Mouse (Mus musculus) embryonic facial prominence, embryonic 12.5 days (tissue): ENCODE results near the gene Klhl22. TPM values are rescaled to one million over a fixed set of nuclear protein-coding genes. Genes with fewer than 3 reads are reported as not detected.
A peak's percentile ranks its signal among the peaks of the same experiment; 100 is the strongest.

Experiments used
- ATAC-seq: fragments of 200-750 bp; cut with Nextera tagmentation; 2 replicates; pipeline ENCODE4 v1.8.0; 2017; ENCODE audit not compliant: insufficient number of reproducible peaks, insufficient read depth, low FRiP score, low TSS enrichment
- H3K27ac ChIP-seq: fragments of 300-500 bp; sonication (generic); 2 replicates; pipeline ENCODE4 v1.5.1; 2016; ENCODE audit warnings: mild to moderate bottlenecking
- H3K27me3 ChIP-seq: fragments of 300-500 bp; sonication (generic); 2 replicates; pipeline ENCODE4 v1.6.1; 2016; ENCODE audit warnings: mild to moderate bottlenecking, moderate library complexity
- H3K36me3 ChIP-seq: fragments of 300-500 bp; sonication (generic); 2 replicates; pipeline ENCODE4 v1.6.1; 2016; ENCODE audit warnings: mild to moderate bottlenecking
- H3K4me1 ChIP-seq: fragments of 300-500 bp; sonication (generic); 2 replicates; pipeline ENCODE4 v1.6.1; 2016
- H3K4me2 ChIP-seq: fragments of 300-500 bp; sonication (generic); replicated peaks from 2 replicates; pipeline ENCODE4 v1.6.1; 2016; ENCODE audit warnings: mild to moderate bottlenecking, moderate library complexity
- H3K4me3 ChIP-seq: fragments of 300-500 bp; sonication (generic); 2 replicates; pipeline ENCODE4 v1.5.1; 2016; ENCODE audit warnings: mild to moderate bottlenecking
- H3K9ac ChIP-seq: fragments of 300-500 bp; sonication (generic); 2 replicates; pipeline ENCODE4 v1.6.1; 2016; ENCODE audit warnings: mild to moderate bottlenecking, moderate library complexity
- H3K9me3 ChIP-seq: fragments of 300-500 bp; sonication (generic); 2 replicates; pipeline ENCODE4 v1.6.1; 2016; ENCODE audit warnings: mild to moderate bottlenecking, moderate library complexity
- WGBS: fragments of 180-500 bp; shearing (Covaris S2); methylation state at CpG from one replicate; pipeline ENCODE4 v1.1.7; 2016; 5-methylcytosine and 5-hydroxymethylcytosine counted together
- polyA plus RNA-seq: library from polyadenylated mRNA; unstranded; fragments of >200 nt; fragmentation: Nextera tagmentation; extraction: Ambion mirVana; gene quantifications from 2 replicates; pipeline ENCODE4 v1.2.1, GENCODE M21; 2016

Klhl22 gene
- polyA plus RNA-seq, 1 experiment from 2014 or later = 92.6 TPM

DNA sequence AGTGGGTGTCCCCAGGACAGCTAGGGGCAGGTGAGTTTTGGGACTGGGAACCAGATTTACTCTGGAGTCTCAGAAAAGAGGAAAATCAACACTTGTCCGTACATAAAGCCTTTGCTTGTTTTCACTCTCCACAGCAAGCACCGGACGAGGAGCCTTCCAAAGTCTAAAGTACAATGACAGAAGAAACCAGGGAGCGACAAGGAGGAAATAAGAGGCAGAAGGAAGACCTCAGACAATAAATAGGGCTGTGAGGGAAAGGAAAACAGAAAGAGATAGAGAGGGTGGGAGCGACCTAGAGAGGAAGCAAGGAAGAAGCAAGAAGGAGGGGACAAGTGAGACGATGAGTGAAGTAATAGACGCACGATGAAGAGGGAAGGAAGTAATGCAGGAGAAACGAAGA lies 516 bp upstream of the Klhl22 start:
- Histone ChIP-seq H3K9ac (peak overlapping the region; percentile 90), H3K4me2 (peak overlapping the region; percentile 91), H3K27ac (no peak overlapping the region), H3K4me1 (peaks cover 30% of the 10 kb centered on the region), H3K9me3 (no peaks in the 10 kb centered on the region), H3K4me3 (peak overlapping the region; percentile 71), H3K36me3 (peaks cover 5% of the 10 kb centered on the region; the same call in 1 of the 2 replicates), H3K27me3 (no peaks in the 10 kb centered on the region; the same call in 1 of the 2 replicates)
- no peak for ATAC-seq
- WGBS = 54% methylated on average over 9 of the region's 9 CpGs

DNA sequence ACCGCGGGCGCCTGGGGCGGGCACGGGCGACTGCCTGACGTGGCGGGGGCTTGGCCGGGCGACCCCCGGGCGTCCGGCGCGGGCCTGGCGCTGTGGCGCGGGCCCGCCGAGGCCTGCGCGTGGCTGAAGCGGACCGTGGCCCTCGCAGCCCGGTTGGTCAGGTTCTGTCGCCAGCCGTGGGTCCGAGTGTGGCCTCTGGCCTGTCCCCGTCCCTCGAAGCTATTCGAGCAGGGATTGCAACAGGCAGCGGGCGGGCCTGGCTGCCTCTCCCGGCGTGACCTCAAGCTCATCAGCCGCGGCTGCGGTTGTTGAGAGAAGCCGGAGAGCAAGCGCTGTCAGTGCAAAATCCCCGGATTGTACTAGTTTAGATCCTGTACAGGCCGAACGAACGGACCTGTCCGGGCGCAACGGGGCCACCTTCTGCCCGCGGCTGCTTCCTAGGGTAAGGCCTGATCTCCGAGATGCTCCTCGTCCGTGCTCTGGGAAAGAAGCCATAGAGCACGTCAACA lies 449 bp downstream of the Klhl22 start:
- H3K9ac ChIP-seq = peak overlapping the region; percentile 90
- ATAC-seq = peak; percentile 42; the same call in 1 of the 2 replicates
- H3K4me1 ChIP-seq = peaks cover 37% of the 10 kb centered on the region
- H3K27me3 ChIP-seq = no peaks in the 10 kb centered on the region; the same call in 1 of the 2 replicates
- no peaks in the 10 kb centered on the region for H3K9me3 ChIP-seq
- peak overlapping the region; percentile 71 for H3K4me3 ChIP-seq
- 1% methylated on average over 44 of the region's 54 CpGs for WGBS
- peaks cover 12% of the 10 kb centered on the region for H3K36me3 ChIP-seq
- peak overlapping the region; percentile 91 for H3K4me2 ChIP-seq
- H3K27ac ChIP-seq = peak overlapping the region; percentile 83

DNA sequence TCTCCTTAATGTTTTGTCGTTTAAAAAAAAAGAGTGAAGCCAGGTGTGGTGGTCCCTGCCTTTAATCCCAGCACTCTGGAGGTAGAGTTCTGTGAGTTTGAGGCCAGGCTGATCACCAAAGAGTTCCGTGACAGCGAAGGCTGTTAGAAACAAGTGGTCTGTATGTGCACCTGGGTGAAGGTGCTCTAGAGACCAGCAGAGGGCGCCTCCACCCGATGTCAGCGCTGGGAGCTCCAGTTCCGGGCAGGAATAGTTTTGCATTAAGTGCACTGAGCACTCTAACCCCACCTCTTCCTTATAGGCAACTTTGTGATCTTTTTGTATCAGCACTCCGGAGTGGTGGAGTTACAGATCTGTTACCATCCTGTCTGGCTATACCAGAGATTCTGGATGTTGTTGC lies 1.2 kb downstream of the Klhl22 start:
- Histone ChIP-seq H3K4me3 (peak overlapping the region; percentile 71), H3K4me2 (peak overlapping the region; percentile 91), H3K27me3 (no peaks in the 10 kb centered on the region), H3K4me1 (peaks cover 37% of the 10 kb centered on the region), H3K9me3 (no peaks in the 10 kb centered on the region), H3K36me3 (peaks cover 19% of the 10 kb centered on the region), H3K27ac (no peak overlapping the region; the same call in 1 of the 2 replicates), H3K9ac (0 out of 2 replicates have a peak overlapping the region, but pooled peaks have one; percentile 90)
- 33% methylated on average over 8 of the region's 8 CpGs for WGBS
- no peak for ATAC-seq

DNA sequence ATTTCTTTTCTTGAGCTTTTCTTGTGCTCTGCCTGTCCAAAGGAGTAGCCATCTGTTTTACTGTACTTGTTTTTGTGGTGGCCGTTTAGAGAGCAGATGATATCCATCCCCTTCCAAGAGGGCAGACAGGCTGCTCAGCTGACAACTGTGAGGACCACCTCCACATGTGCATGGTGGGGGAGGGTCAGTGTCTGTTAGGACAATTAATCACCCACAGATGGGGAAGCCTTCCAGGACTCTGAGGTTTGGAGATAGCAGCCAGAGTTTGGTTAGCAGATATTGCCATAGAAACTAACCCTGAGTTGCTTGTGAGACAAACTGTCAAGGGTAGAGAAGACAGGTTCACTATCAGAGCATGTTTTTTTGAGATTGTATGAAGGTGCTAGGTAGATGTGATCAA lies 1.7 kb downstream of the Klhl22 start:
- Histone ChIP-seq H3K4me3 (peak overlapping the region; percentile 71), H3K9me3 (no peaks in the 10 kb centered on the region), H3K27ac (no peak overlapping the region; the same call in 1 of the 2 replicates), H3K27me3 (no peaks in the 10 kb centered on the region), H3K4me1 (peaks cover 37% of the 10 kb centered on the region), H3K36me3 (peaks cover 23% of the 10 kb centered on the region), H3K9ac (no peak overlapping the region), H3K4me2 (peak overlapping the region; percentile 91)
- ATAC-seq = no peak
- WGBS = 18% methylated on average over 1 of the region's 1 CpGs

DNA sequence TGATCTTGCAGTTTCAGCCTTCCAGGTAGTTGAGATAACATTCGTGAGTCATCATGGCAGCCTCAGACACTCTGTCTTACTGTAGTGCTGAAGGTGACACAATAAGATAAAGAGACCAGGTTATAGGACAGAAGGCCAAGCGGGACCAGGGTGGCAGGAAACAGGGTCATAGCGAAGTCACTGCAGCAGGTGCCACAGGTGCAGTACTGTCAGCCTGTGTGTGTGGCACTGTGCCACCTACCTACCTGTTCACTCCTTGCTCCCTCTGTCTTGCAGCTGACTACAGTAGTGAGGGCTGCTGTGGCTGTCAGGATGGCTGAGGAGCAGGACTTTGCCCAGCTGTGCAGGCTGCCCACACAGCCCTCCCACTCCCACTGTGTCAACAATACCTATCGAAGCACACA lies 4.7 kb downstream of the Klhl22 start:
- ATAC-seq = no peak
- H3K4me2 ChIP-seq = no peak overlapping the region
- WGBS = 83% methylated on average over 4 of the region's 4 CpGs
- peaks cover 33% of the 10 kb centered on the region for H3K4me1 ChIP-seq
- H3K4me3 ChIP-seq = no peak overlapping the region
- H3K9ac ChIP-seq = no peak overlapping the region
- no peaks in the 10 kb centered on the region for H3K27me3 ChIP-seq
- H3K9me3 ChIP-seq = no peaks in the 10 kb centered on the region
- H3K36me3 ChIP-seq = peaks cover 48% of the 10 kb centered on the region
- H3K27ac ChIP-seq = no peak overlapping the region

DNA sequence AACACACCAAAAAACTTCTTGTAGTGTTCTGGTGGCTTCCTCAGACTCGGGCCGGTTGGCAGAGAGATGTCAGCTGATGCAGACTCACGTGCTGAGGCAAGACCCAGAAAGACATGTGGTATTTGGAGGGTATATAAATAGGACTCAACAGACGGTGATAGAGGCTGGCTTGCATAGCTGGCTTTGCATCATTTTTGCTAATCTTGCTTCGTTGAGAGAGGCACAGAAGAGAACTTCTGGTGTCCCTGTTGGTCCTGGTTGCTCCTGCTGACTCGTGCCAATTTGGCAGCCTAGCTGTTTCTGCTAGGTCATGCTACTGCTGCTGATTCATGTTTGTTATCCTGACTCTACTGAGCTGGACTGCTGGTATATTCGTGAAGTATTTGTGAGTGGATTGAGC lies 9.4 kb downstream of the Klhl22 start:
- ATAC-seq = no peak

DNA sequence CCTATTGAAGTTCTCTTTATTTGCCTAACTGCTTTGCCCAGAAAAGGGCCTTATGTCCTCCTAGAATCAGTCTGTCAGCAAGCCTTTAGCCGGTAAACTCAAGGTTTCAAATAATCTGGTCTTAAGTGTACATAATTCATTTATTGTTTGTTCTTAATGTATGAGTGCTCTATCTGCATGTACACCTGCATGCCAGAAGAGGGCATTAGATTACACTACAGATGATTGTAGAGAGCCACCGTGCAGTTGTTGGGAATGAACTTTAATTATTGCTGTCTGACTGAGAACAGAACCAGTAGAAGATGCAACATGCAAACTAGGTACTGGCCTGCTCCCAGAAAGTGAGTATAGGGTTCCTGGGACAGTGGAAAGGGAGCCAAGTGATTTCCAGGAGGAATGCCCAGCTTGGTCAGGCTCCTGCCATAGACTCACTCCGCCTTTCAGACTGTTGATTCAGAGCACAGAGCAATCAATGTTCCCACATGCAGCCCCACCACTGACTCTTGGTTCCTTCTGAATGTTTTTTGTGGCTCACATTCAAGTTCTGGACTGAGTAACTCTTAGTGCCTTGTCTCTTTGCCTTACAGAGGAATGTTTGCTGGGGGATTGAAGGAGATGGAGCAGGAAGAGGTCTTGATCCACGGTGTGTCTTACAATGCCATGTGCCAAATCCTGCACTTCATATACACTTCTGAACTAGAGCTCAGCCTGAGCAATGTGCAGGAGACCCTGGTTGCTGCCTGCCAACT lies 11.9 kb downstream of the Klhl22 start:
- Histone ChIP-seq H3K4me2 (no peak overlapping the region), H3K4me3 (no peak overlapping the region), H3K27ac (no peak overlapping the region), H3K27me3 (no peaks in the 10 kb centered on the region), H3K9ac (no peak overlapping the region), H3K36me3 (peaks cover 62% of the 10 kb centered on the region), H3K4me1 (no peaks in the 10 kb centered on the region), H3K9me3 (no peaks in the 10 kb centered on the region)
- WGBS = 73% methylated on average over 4 of the region's 4 CpGs
- ATAC-seq = no peak

More for the DNA sequence above, 9.4 kb downstream of the Klhl22 start:
- H3K9ac ChIP-seq = no peak overlapping the region
- 84% methylated on average over 7 of the region's 7 CpGs for WGBS
- no peak overlapping the region for H3K27ac ChIP-seq
- H3K36me3 ChIP-seq = peaks cover 70% of the 10 kb centered on the region
- no peaks in the 10 kb centered on the region for H3K27me3 ChIP-seq
- 0 out of 2 replicates have a peak, but pooled peaks cover 7% of the 10 kb centered on the region for H3K4me1 ChIP-seq
- no peak overlapping the region for H3K4me3 ChIP-seq
- no peak overlapping the region for H3K4me2 ChIP-seq
- H3K9me3 ChIP-seq = no peaks in the 10 kb centered on the region

DNA sequence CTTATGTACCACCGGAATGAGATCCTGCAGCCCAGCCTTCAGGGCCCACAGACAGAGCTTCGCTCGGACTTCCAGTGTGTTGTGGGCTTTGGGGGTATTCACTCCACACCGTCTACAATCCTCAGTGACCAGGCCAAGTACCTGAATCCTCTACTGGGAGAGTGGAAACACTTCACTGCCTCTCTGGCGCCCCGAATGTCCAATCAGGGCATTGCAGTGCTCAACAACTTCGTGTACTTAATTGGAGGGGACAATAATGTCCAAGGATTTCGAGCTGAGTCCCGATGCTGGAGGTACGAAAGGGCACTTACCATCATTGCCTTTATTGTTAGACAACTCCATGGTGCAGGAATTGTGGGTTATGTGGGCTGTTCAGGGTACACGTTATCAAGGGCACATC lies 17.4 kb downstream of the Klhl22 start:
- H3K27ac ChIP-seq = no peak overlapping the region
- H3K36me3 ChIP-seq = peaks cover 66% of the 10 kb centered on the region
- H3K4me3 ChIP-seq = no peak overlapping the region
- H3K4me2 ChIP-seq = no peak overlapping the region
- H3K9ac ChIP-seq = no peak overlapping the region
- H3K27me3 ChIP-seq = no peaks in the 10 kb centered on the region
- H3K9me3 ChIP-seq = no peaks in the 10 kb centered on the region
- ATAC-seq = no peak
- H3K4me1 ChIP-seq = no peaks in the 10 kb centered on the region
- 64% methylated on average over 11 of the region's 11 CpGs for whole genome bisulfite sequencing

DNA sequence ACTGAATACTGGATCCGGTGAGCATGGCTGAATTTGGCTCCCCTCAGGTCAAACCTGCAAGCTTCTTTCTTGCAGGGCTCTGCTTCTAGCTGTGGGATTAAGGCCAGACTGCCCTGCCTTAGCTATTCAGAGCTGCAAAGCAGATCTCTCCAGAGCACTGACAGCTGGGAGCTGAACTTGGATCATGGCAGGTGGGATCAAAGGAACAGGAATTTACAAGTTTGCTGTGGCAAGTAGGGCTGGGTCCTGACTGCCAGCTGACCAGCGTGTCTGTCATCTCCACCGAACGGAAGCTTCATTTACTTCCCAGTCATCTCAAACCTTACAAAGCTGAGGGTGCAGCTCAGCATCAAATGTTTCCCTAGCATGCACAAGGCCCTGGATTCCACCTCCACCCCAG lies 18.8 kb downstream of the Klhl22 start:
- Histone ChIP-seq H3K4me2 (no peak overlapping the region), H3K4me1 (no peaks in the 10 kb centered on the region), H3K9ac (no peak overlapping the region), H3K36me3 (peaks cover 68% of the 10 kb centered on the region), H3K27me3 (no peaks in the 10 kb centered on the region), H3K27ac (no peak overlapping the region), H3K9me3 (no peaks in the 10 kb centered on the region), H3K4me3 (no peak overlapping the region)
- ATAC-seq = no peak
- 83% methylated on average over 4 of the region's 4 CpGs for WGBS

DNA sequence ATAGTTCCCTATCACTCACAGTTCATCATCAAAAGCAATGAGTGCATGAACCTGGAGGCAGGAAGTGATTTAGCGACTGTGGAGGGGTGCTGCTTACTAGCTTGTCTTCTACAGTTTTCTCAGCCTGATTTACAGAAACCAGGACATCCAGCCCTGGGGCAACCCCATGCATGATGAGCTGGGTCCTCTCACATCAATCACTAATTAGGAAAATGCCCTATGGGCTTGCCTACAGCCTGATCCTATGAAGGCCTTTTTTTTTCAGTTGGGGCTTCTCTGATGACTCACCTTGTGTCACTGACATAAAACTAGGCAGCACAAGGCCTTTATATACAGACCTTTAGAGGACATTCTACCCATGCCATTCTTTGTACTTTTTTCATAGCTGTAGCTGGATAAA lies 20.3 kb downstream of the Klhl22 start:
- Histone ChIP-seq H3K4me2 (no peak overlapping the region), H3K9me3 (no peaks in the 10 kb centered on the region), H3K27ac (no peak overlapping the region), H3K9ac (no peak overlapping the region), H3K4me3 (no peak overlapping the region), H3K4me1 (no peaks in the 10 kb centered on the region), H3K36me3 (peaks cover 73% of the 10 kb centered on the region), H3K27me3 (no peaks in the 10 kb centered on the region)
- 71% methylated on average over 1 of the region's 1 CpGs for WGBS
- no peak for ATAC-seq

DNA sequence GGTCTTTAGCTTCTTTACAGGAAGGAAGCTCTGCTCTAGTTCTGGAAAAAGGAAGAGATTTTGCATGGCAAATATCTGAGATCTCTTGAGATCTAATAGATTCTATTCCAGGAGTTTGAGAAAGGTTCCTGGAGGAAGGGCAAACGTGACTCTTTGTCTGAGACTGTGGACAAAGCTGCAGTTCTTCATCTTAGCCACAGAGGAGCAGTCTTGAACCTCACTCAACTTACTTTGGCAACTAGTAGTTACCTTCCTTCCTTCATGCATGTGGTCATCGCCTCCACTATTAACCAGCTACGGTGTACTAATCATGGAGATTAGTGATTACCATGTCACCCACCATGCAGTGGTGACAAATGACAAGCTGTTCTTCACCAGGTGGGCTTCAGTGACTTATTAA lies 25.9 kb downstream of the Klhl22 start:
- Histone ChIP-seq H3K9me3 (no peaks in the 10 kb centered on the region), H3K27me3 (no peaks in the 10 kb centered on the region), H3K4me3 (no peak overlapping the region), H3K4me1 (no peaks in the 10 kb centered on the region), H3K36me3 (peaks cover 80% of the 10 kb centered on the region), H3K27ac (no peak overlapping the region), H3K4me2 (no peak overlapping the region), H3K9ac (no peak overlapping the region)
- no peak for ATAC-seq
- 61% methylated on average over 3 of the region's 3 CpGs for WGBS

DNA sequence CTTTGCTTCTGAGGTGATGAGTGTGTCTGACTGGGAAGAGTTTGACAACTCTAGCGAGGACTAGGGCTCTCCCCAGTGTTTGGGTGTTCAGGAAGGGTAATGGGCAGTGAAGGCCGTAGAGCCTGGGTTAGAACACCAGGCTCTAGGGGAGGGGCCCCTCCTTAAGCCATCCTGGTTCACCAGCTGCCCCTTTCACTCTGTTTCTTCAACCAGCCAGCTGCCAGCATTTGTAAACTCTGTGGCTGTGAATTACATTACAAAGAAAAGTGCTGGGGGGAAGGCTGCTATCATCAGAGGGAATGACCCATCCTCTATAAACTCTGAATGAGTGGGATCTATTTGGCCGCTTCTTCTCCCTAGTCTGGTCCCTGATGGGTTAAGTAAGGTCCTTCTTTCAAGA lies 33.3 kb downstream of the Klhl22 start:
- Histone ChIP-seq H3K4me2 (no peak overlapping the region), H3K27ac (no peak overlapping the region), H3K4me1 (peaks cover 13% of the 10 kb centered on the region; the same call in 1 of the 2 replicates), H3K9ac (no peak overlapping the region), H3K9me3 (no peaks in the 10 kb centered on the region), H3K36me3 (peaks cover 59% of the 10 kb centered on the region), H3K27me3 (peaks cover 6% of the 10 kb centered on the region; the same call in 1 of the 2 replicates), H3K4me3 (no peak overlapping the region)
- WGBS = 73% methylated on average over 3 of the region's 3 CpGs
- no peak for ATAC-seq
